Mouse (Mus musculus): ENCODE measurements around the gene Srcap. TPM values are rescaled to one million over a fixed set of nuclear protein-coding genes. Genes with fewer than 3 reads are reported as not detected.
A peak's percentile ranks its signal among the peaks of the same experiment; 100 is the strongest.
"Not testable (repeated sequence)": the region's sequence is repeated elsewhere in the genome, so short reads cannot be mapped to it uniquely, and the experiment has no call there.

The Srcap gene
- polyA plus RNA-seq, 1 experiment from 2014 or later: 71.3 TPM

DNA sequence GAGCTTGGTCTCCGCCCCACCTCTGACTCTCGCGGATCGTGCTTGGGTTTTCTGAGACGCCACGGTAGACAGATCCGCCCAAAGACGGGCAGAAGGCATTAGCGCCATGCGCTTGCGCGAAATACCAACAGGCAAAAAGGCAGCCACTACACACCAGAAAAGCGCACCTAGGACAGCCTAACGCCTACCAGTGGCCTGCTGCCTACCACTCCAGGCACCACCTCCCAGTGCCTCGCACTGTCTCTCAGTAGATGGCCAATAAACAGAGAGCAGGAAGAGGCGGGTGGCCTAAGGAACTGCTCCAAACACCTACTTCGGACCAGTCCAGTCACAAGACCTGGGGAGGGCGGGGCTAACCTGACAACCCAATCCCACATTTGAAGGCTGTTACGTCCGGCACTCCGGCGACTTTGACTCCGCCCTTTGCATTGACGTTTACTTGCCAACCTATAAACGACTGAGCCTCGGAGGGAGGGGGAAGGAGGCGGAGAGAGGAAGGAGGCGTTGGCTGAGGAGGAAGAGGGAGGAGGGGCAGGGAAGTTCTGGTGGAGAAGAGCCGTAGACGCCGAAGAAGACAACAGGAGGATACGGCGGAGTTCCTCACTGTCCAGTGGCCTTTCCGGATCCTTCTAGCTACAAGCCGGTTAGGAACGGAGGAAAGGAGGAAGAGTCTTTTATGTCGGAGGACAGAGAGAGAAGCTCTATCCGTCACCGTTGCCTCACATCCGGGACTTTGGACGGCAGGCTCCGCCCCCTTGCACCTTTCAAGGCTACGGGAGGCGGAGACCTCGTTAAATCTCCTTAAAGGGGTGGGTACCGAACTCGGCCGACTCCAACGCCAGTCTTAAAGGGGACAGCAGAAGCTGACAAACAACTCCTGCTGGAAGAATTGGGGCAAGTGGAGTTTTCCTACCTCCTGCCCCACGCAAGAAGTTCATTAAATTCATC lies 33.8 kb upstream of the Srcap start:
- Histone ChIP-seq H3K9ac (peak overlapping the region; percentile 94), H3K9me3 (ENCODE audit: low read depth, low read length) (no peaks in the 10 kb centered on the region), H3K27me3 (ENCODE audit: insufficient read depth, low read length) (no peaks in the 10 kb centered on the region), H3K4me2 (peak overlapping the region; percentile 72), H3K27ac (ENCODE audit: low read depth) (peak overlapping the region; percentile 94), H3K4me3 (ENCODE audit: low read depth, low read length) (peak overlapping the region; percentile 99), H3K4me1 (ENCODE audit: insufficient read depth) (peaks cover 15% of the 10 kb centered on the region), H3K36me3 (ENCODE audit: insufficient read depth) (peaks cover 68% of the 10 kb centered on the region)
- DNase-seq: peak; percentile 100
- peak; percentile 18; the same call in 1 of the 2 replicates for TF ChIP-seq CTCF (IDR thresholded peaks at IDR 0.05; ENCODE audit: low read depth)
- peak; percentile 93 for ATAC-seq (ENCODE audit: insufficient read depth)
- WGBS: under 1% methylated on average over 50 of the region's 50 CpGs

DNA sequence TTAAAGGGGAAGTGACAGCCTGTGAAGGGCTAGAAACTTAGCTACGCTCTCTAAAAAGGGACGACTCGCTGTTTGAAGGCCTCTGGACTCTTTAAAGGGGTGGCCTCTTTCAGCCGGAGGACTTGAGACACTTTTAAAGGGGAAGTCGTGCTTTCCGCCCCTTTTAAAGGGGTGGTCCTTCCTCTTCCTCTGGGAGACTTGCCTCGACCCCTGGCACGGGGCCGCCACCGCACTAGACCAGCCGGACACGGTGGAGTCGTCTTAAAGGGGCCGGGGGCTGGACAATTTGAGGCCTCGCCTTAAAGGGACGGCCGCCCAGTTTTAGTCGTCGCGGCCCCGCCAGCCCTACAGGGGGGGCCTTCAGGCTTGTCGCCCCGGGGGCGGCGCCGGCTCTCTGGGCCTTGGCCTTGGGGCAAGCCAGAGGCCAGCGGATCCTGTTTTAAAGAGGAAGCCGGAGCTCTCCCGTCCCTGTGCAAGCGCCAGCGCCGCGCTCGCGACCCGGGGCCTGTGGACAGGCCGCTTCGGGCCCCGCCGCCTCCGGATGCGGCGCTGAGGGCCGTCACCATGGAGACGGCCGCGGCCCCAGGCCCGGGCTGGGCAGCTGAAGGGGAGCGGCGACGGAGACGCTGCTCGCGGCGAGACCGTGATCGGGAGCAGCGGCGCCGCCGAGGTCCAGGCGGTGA lies 33.0 kb upstream of the Srcap start, which contains the start of gene Fbrs:
Gene Fbrs (plus strand): TSS at position 565 of the 683 bp plus-strand sequence.
- peaks cover 70% of the 10 kb centered on the region for H3K36me3 ChIP-seq (ENCODE audit: insufficient read depth)
- peak within 1 kb of the TSS; percentile 94 for H3K27ac ChIP-seq (ENCODE audit: low read depth)
- under 1% methylated on average over 61 of the region's 62 CpGs for WGBS
- no peaks in the 10 kb centered on the region for H3K27me3 ChIP-seq (ENCODE audit: insufficient read depth, low read length)
- H3K4me1 ChIP-seq (ENCODE audit: insufficient read depth): peaks cover 15% of the 10 kb centered on the region
- peak within 1 kb of the TSS; percentile 72 for H3K4me2 ChIP-seq
- H3K9me3 ChIP-seq (ENCODE audit: low read depth, low read length): no peaks in the 10 kb centered on the region
- peak within 1 kb of the TSS; percentile 94 for H3K9ac ChIP-seq
- DNase-seq (peak; percentile 98), ATAC-seq (ENCODE audit: insufficient read depth) (peak; percentile 84)
- TF ChIP-seq CTCF (IDR thresholded peaks at IDR 0.05; ENCODE audit: low read depth): no peak
- H3K4me3 ChIP-seq (ENCODE audit: low read depth, low read length): peak within 1 kb of the TSS; percentile 99

DNA sequence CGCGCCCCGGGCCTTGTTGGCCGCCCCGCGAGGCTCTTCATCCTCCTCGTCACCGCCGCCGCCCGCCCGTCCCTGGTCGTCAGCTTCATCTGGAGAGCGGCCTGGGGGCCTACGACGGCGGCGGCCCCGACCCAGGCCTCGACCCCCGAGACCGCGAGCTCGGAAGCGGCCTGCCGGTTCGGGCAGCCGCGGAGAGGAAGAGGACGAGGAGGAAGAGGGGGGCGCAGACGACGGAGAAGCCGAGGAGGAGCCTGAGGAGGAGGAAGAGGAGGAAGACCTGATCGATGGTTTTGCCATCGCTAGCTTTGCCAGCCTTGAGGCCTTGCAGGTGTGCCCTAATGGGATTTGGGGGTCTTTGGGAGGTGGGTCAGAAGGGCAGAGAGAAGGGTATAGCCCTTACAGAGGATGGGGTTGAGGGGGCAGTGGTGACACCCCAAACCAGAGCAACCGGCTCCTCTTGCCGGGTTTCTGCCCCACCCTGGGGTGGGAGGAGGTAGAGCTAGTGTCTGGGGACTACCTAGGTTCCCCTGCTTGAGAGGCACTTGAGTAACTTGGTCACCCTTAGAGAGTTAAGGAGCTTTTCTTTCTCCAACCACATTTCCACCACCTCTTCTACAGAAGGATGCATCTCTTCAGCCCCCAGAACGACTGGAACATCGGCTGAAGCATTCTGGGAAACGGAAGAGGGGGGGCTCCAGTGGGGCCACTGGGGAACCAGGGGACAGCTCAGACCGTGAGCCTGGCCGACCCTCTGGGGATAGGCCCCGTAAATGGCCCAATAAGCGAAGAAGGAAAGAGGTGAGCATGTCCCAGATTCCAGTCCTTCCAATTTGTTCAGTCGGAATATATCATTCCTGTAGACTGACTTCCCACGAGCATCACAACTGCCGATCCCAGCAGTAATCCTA lies 32.2 kb upstream of the Srcap start:
- ATAC-seq (ENCODE audit: insufficient read depth): no peak
- DNase-seq: peak; percentile 18
- Histone ChIP-seq H3K4me3 (ENCODE audit: low read depth, low read length) (peak overlapping the region; percentile 99), H3K4me2 (peak overlapping the region; percentile 72), H3K4me1 (ENCODE audit: insufficient read depth) (peaks cover 15% of the 10 kb centered on the region), H3K36me3 (ENCODE audit: insufficient read depth) (peaks cover 70% of the 10 kb centered on the region), H3K9me3 (ENCODE audit: low read depth, low read length) (no peaks in the 10 kb centered on the region), H3K9ac (peak overlapping the region; percentile 94), H3K27me3 (ENCODE audit: insufficient read depth, low read length) (no peaks in the 10 kb centered on the region), H3K27ac (ENCODE audit: low read depth) (peak overlapping the region; percentile 94)
- WGBS: 3% methylated on average over 48 of the region's 48 CpGs
- TF ChIP-seq CTCF (IDR thresholded peaks at IDR 0.05; ENCODE audit: low read depth): no peak

GRCm38 (mm10) chr7:127480321-127480720 lies 31.5 kb upstream of the Srcap start:
- peaks cover 70% of the 10 kb centered on the region for H3K36me3 ChIP-seq (ENCODE audit: insufficient read depth)
- WGBS: 59% methylated on average over 2 of the region's 2 CpGs
- DNase-seq (no peak), ATAC-seq (ENCODE audit: insufficient read depth) (no peak)
- H3K27ac ChIP-seq (ENCODE audit: low read depth): no peak overlapping the region; the same call in 1 of the 2 replicates
- peak overlapping the region; percentile 94 for H3K9ac ChIP-seq
- peak overlapping the region; percentile 99 for H3K4me3 ChIP-seq (ENCODE audit: low read depth, low read length)
- peak overlapping the region; percentile 72 for H3K4me2 ChIP-seq
- no peaks in the 10 kb centered on the region for H3K27me3 ChIP-seq (ENCODE audit: insufficient read depth, low read length)
- peaks cover 15% of the 10 kb centered on the region for H3K4me1 ChIP-seq (ENCODE audit: insufficient read depth)
- TF ChIP-seq CTCF (IDR thresholded peaks at IDR 0.05; ENCODE audit: low read depth): no peak
- H3K9me3 ChIP-seq (ENCODE audit: low read depth, low read length): no peaks in the 10 kb centered on the region

- Histone ChIP-seq H3K27me3 (ENCODE audit: insufficient read depth, low read length) (no peaks in the 10 kb centered on the region), H3K4me2 (no peak overlapping the region), H3K4me3 (ENCODE audit: low read depth, low read length) (no peak overlapping the region), H3K36me3 (ENCODE audit: insufficient read depth) (peaks cover 98% of the 10 kb centered on the region), H3K4me1 (ENCODE audit: insufficient read depth) (peaks cover 6% of the 10 kb centered on the region), H3K9ac (no peak overlapping the region), H3K9me3 (ENCODE audit: low read depth, low read length) (no peaks in the 10 kb centered on the region), H3K27ac (ENCODE audit: low read depth) (no peak overlapping the region)
- ATAC-seq (ENCODE audit: insufficient read depth): no peak
- TF ChIP-seq CTCF (IDR thresholded peaks at IDR 0.05; ENCODE audit: low read depth): no peak
- DNase-seq: no peak
- 84% methylated on average over 5 of the region's 5 CpGs for WGBS
These were observed 26.4 kb upstream of the Srcap start for GRCm38 (mm10) chr7:127485416-127485815.

DNA sequence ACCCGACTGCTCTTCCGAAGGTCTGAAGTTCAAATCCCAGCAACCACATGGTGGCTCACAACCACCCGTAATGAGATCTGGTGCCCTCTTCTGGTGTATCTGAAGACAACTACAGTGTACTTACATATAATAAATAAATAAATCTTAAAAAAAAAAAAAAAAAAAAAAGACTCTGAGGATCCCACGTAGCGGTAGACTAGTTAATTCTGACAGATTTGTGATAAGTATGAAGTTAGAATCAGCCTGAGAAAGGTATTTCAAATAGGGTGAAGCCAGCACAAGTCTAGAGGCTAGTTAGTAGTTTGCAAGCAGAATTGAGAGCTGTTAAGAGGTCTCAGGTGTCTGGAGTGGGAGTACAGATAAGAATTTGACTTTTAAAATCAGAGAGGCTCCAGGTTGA lies 23.4 kb upstream of the Srcap start:
- ATAC-seq (ENCODE audit: insufficient read depth); H3K4me2 ChIP-seq; H3K9ac ChIP-seq; H3K4me3 ChIP-seq (ENCODE audit: low read depth, low read length); H3K9me3 ChIP-seq (ENCODE audit: low read depth, low read length); H3K27me3 ChIP-seq (ENCODE audit: insufficient read depth, low read length); H3K27ac ChIP-seq (ENCODE audit: low read depth); H3K4me1 ChIP-seq (ENCODE audit: insufficient read depth); DNase-seq: not testable (repeated sequence)
- WGBS: 79% methylated on average over 4 of the region's 5 CpGs
- peaks cover 91% of the 10 kb centered on the region for H3K36me3 ChIP-seq (ENCODE audit: insufficient read depth)
